Mouse (Mus musculus) olfactory bulb, adult 2 months (tissue): ENCODE measurements at regions not wholly inside any gene's neighbourhood (a gene's known extent, or its start where the extent isn't known, plus 50 kb on each side); places are given as distances from the start of the nearest gene placed in this dataset.

Experiments
- CTCF ChIP-seq: fragments of 200-500 bp; IDR thresholded peaks from 2 replicates; pipeline ENCODE4 v1.5.1; 2012; ENCODE audit warnings: low read depth, mild to moderate bottlenecking, low read length, moderate library complexity; ENCODE audit not compliant: insufficient read depth
- POLR2A ChIP-seq: fragments of 200-500 bp; IDR thresholded peaks from 2 replicates; pipeline ENCODE4 v1.6.1; 2012; ENCODE audit warnings: mild to moderate bottlenecking, low read depth, low read length, moderate library complexity; ENCODE audit not compliant: insufficient read depth

GRCm38 (mm10) chr5:146636859-146637258, 51.8 kb upstream of the Gpr12 start:
- TF ChIP-seq CTCF = no peak
- TF ChIP-seq POLR2A = no peak
